Mouse (Mus musculus): ENCODE data around the gene Slc34a2. TPM values are rescaled to one million over a fixed set of nuclear protein-coding genes. Genes with fewer than 3 reads are reported as not detected.

Gene Slc34a2
- polyA plus RNA-seq, 1 experiment from 2014 or later = not detected

- DNase-seq (ENCODE audit: low spot score) = no peak
- Histone ChIP-seq H3K9me3 (no peaks in the 10 kb centered on the region), H3K27me3 (ENCODE audit: insufficient read depth, poor library complexity, severe bottlenecking) (peaks cover 44% of the 10 kb centered on the region), H3K4me3 (no peak overlapping the region), H3K27ac (no peak overlapping the region), H3K36me3 (no peaks in the 10 kb centered on the region), H3K4me1 (peaks cover 12% of the 10 kb centered on the region; the same call in 1 of the 2 replicates)
- WGBS = 9% methylated on average over 6 of the region's 6 CpGs
Observed at GRCm38 (mm10) chr5:53047951-53048350, 10.1 kb downstream of the Slc34a2 start.

DNA sequence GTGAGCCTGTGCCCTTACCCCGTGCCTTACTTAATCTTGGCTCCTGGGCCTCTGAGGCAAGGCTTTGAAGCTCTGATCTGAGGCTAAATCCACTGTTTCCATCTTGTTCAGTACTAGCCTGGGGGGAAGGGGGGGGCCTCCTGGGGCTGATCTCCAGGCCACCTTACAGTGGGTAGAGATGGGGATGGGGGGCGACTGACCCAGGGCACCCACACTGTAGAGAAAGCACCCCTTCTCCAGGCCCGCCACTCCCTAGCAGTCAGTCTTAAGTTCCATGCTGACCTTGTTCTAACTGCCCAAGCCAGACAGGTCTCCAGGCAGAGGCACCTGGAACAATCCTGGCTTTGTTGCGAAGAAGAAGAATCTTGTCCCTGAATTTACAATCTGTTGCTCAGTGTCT lies 10.7 kb downstream of the Slc34a2 start:
- H3K4me1 ChIP-seq = peaks cover 12% of the 10 kb centered on the region; the same call in 1 of the 2 replicates
- H3K4me3 ChIP-seq = peak overlapping the region; percentile 59
- H3K9me3 ChIP-seq = no peaks in the 10 kb centered on the region
- H3K36me3 ChIP-seq = no peaks in the 10 kb centered on the region
- DNase-seq (ENCODE audit: low spot score) = no peak
- no peak overlapping the region for H3K27ac ChIP-seq
- WGBS = 28% methylated on average over 4 of the region's 4 CpGs
- peaks cover 44% of the 10 kb centered on the region for H3K27me3 ChIP-seq (ENCODE audit: insufficient read depth, poor library complexity, severe bottlenecking)

GRCm38 (mm10) chr5:53049046-53049445 lies 11.2 kb downstream of the Slc34a2 start:
- no peaks in the 10 kb centered on the region for H3K36me3 ChIP-seq
- DNase-seq (ENCODE audit: low spot score) = no peak
- peak overlapping the region; percentile 59 for H3K4me3 ChIP-seq
- WGBS = under 1% methylated on average over 39 of the region's 39 CpGs
- H3K27ac ChIP-seq = 0 out of 2 replicates have a peak overlapping the region, but pooled peaks have one; percentile 38
- peaks cover 12% of the 10 kb centered on the region; the same call in 1 of the 2 replicates for H3K4me1 ChIP-seq
- peaks cover 44% of the 10 kb centered on the region for H3K27me3 ChIP-seq (ENCODE audit: insufficient read depth, poor library complexity, severe bottlenecking)
- H3K9me3 ChIP-seq = no peaks in the 10 kb centered on the region

GRCm38 (mm10) chr5:53050963-53051362 lies 13.1 kb downstream of the Slc34a2 start:
- Histone ChIP-seq H3K4me1 (peaks cover 12% of the 10 kb centered on the region; the same call in 1 of the 2 replicates), H3K4me3 (no peak overlapping the region), H3K27me3 (ENCODE audit: insufficient read depth, poor library complexity, severe bottlenecking) (peaks cover 48% of the 10 kb centered on the region), H3K27ac (no peak overlapping the region), H3K36me3 (no peaks in the 10 kb centered on the region), H3K9me3 (no peaks in the 10 kb centered on the region)
- no peak for DNase-seq (ENCODE audit: low spot score)
- 26% methylated on average over 1 of the region's 1 CpGs for WGBS

DNA sequence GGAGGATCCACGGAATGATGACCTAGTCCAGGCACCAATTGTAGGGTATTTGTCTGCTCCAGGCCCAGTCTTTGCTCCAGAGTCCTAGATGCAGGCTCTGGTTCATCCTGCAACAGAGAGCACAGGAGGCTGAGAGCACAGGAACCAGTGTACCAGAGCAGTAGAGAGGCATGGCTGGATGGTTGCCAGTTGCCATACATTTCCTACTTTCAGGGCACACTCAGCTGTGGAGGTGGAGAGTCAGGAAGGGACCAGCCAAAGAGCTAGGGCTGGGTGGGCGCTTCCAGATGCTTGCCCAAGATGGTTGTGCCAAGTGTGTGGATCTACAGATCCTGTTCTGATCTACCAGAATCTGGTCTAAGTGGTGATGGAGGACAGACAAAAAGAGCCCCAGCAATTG lies 15.4 kb downstream of the Slc34a2 start:
- Histone ChIP-seq H3K4me1 (peaks cover 12% of the 10 kb centered on the region; the same call in 1 of the 2 replicates), H3K27me3 (ENCODE audit: insufficient read depth, poor library complexity, severe bottlenecking) (peaks cover 40% of the 10 kb centered on the region), H3K9me3 (no peaks in the 10 kb centered on the region), H3K4me3 (no peak overlapping the region), H3K36me3 (no peaks in the 10 kb centered on the region), H3K27ac (no peak overlapping the region)
- DNase-seq (ENCODE audit: low spot score) = peak; percentile 30
- 85% methylated on average over 2 of the region's 2 CpGs for WGBS

DNA sequence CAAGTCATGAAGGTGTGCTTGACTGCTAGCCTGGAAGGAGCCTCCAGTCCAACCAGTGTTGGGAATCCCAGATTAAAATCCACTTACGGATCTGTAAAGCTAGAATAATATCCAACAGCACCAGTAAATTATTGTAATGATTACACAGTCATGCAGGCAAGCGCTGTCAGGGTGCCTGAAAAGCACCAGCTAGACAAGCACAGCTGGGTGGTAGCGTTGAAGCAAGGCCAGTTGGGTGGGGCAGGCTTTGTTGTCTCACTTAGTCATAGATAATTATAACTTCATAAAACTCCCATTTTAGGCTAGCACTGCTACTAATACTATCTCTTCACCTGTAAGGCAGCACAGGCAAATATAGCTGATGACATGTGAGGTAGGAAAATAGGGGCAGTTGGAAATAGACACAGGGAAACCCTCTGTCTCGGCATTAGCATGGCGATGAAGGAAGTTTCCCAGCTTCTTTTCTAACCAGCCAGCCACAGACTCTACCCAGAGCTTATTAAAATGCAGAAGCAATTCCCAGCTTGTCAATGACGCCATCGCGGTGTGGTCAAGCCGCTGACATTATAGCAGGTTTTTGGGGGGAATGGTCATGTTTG lies 23.8 kb downstream of the Slc34a2 start:
- Histone ChIP-seq H3K27me3 (ENCODE audit: insufficient read depth, poor library complexity, severe bottlenecking) (no peaks in the 10 kb centered on the region), H3K9me3 (no peaks in the 10 kb centered on the region), H3K4me3 (no peak overlapping the region), H3K4me1 (peaks cover 9% of the 10 kb centered on the region), H3K27ac (no peak overlapping the region), H3K36me3 (no peaks in the 10 kb centered on the region)
- WGBS = 91% methylated on average over 9 of the region's 9 CpGs
- no peak for DNase-seq (ENCODE audit: low spot score)

GRCm38 (mm10) chr5:53074553-53074952 lies 36.7 kb downstream of the Slc34a2 start:
- Histone ChIP-seq H3K9me3 (no peaks in the 10 kb centered on the region), H3K36me3 (no peaks in the 10 kb centered on the region), H3K27me3 (ENCODE audit: insufficient read depth, poor library complexity, severe bottlenecking) (no peaks in the 10 kb centered on the region), H3K27ac (no peak overlapping the region), H3K4me1 (peaks cover 9% of the 10 kb centered on the region; the same call in 1 of the 2 replicates), H3K4me3 (no peak overlapping the region)
- WGBS = 64% methylated on average over 6 of the region's 6 CpGs
- DNase-seq (ENCODE audit: low spot score) = no peak

DNA sequence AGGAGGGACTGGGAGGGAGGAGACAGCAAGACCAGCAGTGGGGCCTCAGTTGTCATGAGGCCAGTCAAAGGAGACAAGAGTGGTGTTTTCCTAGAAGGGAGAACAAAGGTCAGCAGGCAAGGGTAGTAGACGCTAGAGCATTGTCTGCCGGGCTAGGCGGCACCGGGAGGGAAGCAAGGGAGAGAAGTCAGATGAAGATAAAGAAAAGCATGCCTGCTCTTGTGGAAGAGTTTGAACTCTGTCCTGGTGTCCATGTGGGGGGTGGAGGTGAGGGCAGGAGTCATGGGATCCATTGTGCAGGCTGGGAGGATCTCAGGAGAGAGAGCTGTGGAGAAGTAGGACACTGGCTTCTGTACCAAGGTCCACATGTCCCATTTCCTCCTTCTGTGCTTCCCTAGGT lies 40.6 kb downstream of the Slc34a2 start:
- no peaks in the 10 kb centered on the region for H3K9me3 ChIP-seq
- no peaks in the 10 kb centered on the region for H3K36me3 ChIP-seq
- DNase-seq (ENCODE audit: low spot score) = no peak
- 33% methylated on average over 4 of the region's 4 CpGs for whole genome bisulfite sequencing
- no peaks in the 10 kb centered on the region for H3K27me3 ChIP-seq (ENCODE audit: insufficient read depth, poor library complexity, severe bottlenecking)
- no peak overlapping the region for H3K4me3 ChIP-seq
- H3K4me1 ChIP-seq = peaks cover 9% of the 10 kb centered on the region; the same call in 1 of the 2 replicates
- H3K27ac ChIP-seq = no peak overlapping the region

DNA sequence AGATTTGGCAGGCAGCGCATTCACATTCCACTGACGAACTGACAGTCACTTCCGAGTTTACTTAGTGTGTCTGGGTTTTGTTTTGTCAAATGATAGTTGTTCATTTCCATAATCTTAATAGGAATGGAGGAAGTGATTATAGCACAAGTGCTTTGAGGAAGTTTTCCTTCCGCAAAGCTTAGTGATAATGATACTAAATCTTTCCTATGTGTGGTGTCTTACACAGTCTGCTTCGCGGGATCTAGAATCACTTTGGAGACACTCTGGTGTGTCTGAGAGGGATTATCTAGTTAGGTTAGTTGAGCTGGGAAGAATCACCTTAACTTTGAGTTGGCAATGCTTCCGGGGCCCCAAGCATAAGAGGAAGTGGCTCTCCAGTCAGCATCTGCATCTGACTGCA lies 49.6 kb downstream of the Slc34a2 start:
- DNase-seq (ENCODE audit: low spot score) = no peak
- Histone ChIP-seq H3K4me1 (no peaks in the 10 kb centered on the region), H3K9me3 (no peaks in the 10 kb centered on the region), H3K27me3 (ENCODE audit: insufficient read depth, poor library complexity, severe bottlenecking) (no peaks in the 10 kb centered on the region), H3K36me3 (no peaks in the 10 kb centered on the region), H3K4me3 (no peak overlapping the region), H3K27ac (no peak overlapping the region)
- 75% methylated on average over 7 of the region's 7 CpGs for WGBS

DNA sequence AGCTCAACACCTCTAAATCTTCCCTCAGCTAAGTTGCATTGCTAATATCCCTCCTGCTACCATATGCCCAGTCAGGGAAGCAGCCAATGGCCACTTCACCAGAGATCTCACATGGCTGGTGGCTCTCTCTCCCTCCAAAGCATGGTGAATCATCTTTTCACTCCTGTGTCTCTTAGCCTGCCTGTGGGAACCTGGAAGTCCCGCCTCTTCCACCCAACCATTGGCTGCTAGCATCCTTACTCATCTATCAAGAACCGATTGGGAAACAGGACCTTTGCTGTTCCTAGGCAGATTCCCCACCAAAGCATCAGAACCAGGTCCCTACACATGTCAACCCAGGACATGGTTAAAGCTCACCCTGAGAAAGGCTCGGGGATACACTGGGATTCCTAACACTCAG lies 53.5 kb downstream of the Slc34a2 start:
- H3K4me3 ChIP-seq = no peak overlapping the region
- no peaks in the 10 kb centered on the region for H3K4me1 ChIP-seq
- H3K9me3 ChIP-seq = no peaks in the 10 kb centered on the region
- no peak overlapping the region for H3K27ac ChIP-seq
- DNase-seq (ENCODE audit: low spot score) = no peak
- 69% methylated on average over 3 of the region's 3 CpGs for WGBS
- H3K27me3 ChIP-seq (ENCODE audit: insufficient read depth, poor library complexity, severe bottlenecking) = no peaks in the 10 kb centered on the region
- H3K36me3 ChIP-seq = no peaks in the 10 kb centered on the region

DNA sequence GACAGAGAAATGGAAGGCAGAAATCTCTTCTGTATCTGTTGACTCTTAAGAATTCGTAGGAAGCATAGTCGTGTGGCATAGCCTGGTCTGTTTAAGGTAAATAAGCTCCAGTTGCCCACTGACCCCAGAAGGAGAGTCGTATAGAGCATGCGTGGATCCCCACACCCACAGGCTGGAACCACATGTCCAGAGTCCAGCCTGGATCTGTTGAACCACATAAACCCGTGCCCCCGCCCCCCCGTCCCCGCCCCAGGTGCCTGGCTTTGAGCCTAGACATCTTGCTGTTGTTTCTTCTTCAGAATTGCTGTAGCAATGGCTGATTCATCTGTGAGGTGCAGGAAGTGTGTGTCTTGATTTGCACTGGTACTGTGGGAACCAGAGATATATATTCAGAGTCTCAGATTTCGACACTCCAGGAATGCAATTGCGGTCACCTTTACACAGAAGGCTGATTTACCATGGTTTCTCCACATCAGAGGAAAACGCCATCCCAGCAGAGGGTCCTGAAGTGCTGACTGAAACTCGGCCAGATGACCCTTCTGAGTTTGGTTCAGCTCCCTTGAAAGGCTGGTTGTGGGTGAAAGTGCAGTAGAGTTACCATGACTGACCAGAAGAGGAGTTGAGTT lies 64.1 kb downstream of the Slc34a2 start:
- Histone ChIP-seq H3K27me3 (ENCODE audit: insufficient read depth, poor library complexity, severe bottlenecking) (no peaks in the 10 kb centered on the region), H3K27ac (no peak overlapping the region), H3K36me3 (no peaks in the 10 kb centered on the region), H3K4me1 (0 out of 2 replicates have a peak, but pooled peaks cover 6% of the 10 kb centered on the region), H3K9me3 (no peaks in the 10 kb centered on the region), H3K4me3 (no peak overlapping the region)
- no peak for DNase-seq (ENCODE audit: low spot score)
- 82% methylated on average over 12 of the region's 12 CpGs for WGBS

- no peak for DNase-seq (ENCODE audit: low spot score)
- 0 out of 2 replicates have a peak, but pooled peaks cover 6% of the 10 kb centered on the region for H3K4me1 ChIP-seq
- no peaks in the 10 kb centered on the region for H3K36me3 ChIP-seq
- 69% methylated on average over 13 of the region's 13 CpGs for WGBS
- no peaks in the 10 kb centered on the region for H3K9me3 ChIP-seq
- H3K27me3 ChIP-seq (ENCODE audit: insufficient read depth, poor library complexity, severe bottlenecking) = no peaks in the 10 kb centered on the region
- H3K27ac ChIP-seq = no peak overlapping the region
- no peak overlapping the region for H3K4me3 ChIP-seq
Observed at GRCm38 (mm10) chr5:53104177-53104855, 66.4 kb downstream of the Slc34a2 start.

DNA sequence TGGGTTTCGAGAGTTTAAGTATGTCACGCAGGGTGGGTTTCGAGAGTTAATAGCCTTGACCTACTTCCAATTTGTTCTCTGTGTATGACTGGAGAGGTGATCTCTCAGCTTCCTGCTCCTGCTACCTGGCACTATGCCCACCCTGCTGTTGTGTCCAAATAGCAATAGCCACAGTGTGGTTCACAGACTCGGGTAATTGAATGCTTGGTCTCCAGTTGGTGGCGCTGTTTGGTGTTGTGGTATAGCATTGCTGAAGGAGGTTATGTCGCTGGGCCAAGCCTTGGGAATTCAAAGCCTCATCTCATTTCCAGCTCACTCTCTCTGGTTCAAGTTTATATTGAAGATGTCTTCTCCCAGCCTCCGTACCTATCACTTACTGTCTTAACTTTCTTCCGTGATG lies 67.8 kb downstream of the Slc34a2 start:
- no peaks in the 10 kb centered on the region for H3K27me3 ChIP-seq (ENCODE audit: insufficient read depth, poor library complexity, severe bottlenecking)
- no peaks in the 10 kb centered on the region for H3K36me3 ChIP-seq
- no peak overlapping the region for H3K27ac ChIP-seq
- DNase-seq (ENCODE audit: low spot score) = no peak
- H3K4me1 ChIP-seq = 0 out of 2 replicates have a peak, but pooled peaks cover 6% of the 10 kb centered on the region
- H3K4me3 ChIP-seq = no peak overlapping the region
- WGBS = 78% methylated on average over 8 of the region's 8 CpGs
- H3K9me3 ChIP-seq = no peaks in the 10 kb centered on the region
